8 mouse cellular contexts compared by ENCODE assay signal in the genomic region with DNA sequence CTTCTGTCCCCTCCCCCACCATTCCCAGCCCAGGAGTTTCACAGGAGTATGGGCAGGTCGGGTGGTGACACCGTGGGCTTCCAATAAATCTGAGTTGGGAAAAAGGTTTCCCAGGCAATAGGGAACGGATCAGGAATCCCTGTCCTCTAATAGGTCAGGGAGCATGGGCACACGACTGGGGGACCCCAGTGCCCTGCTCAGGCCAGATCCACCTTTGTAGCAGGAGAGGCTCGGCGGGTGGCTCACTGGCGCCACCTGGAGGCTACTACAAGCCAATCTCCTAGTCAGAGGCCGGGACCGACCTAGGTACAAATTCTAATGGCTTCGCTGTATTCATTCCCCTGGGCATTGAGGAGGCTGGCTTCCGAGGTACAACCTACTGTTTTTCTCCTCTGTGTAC. TPM values are rescaled to one million over a fixed set of nuclear protein-coding genes. Genes with fewer than 3 reads are reported as not detected.
A peak's percentile ranks its signal among the peaks of the same experiment; 100 is the strongest.
DNase-seq lines count a peak whose midpoint lies in the region; ATAC-seq and TF ChIP-seq lines count a peak whose summit lies in the region.

No protein-coding gene starts in this region.

- no peak overlapping the region for H3K9ac ChIP-seq in heart, embryonic 12.5 days
- H3K9ac ChIP-seq in kidney, embryonic 16.5 days (replicated peaks; ENCODE audit: low read length), result no peak overlapping the region
- H3K9ac ChIP-seq in liver, postnatal 0 days (replicated peaks), result 0 out of 2 replicates have a peak overlapping the region, but pooled peaks have one; percentile 26
- no peak overlapping the region for H3K9ac ChIP-seq in neural tube, embryonic 12.5 days

- no peaks in the 10 kb centered on the region for H3K9me3 ChIP-seq in embryonic facial prominence, embryonic 10.5 days
- no peaks in the 10 kb centered on the region for H3K9me3 ChIP-seq in heart, embryonic 12.5 days (replicated peaks)
- no peaks in the 10 kb centered on the region for H3K9me3 ChIP-seq in kidney, embryonic 16.5 days (ENCODE audit: low read length)
- H3K9me3 ChIP-seq in liver, postnatal 0 days (ENCODE audit: low read length), result no peaks in the 10 kb centered on the region
- no peaks in the 10 kb centered on the region for H3K9me3 ChIP-seq in neural tube, embryonic 12.5 days

- WGBS in embryonic facial prominence, embryonic 10.5 days, result 4% methylated on average over 11 of the region's 11 CpGs
- WGBS in heart, embryonic 12.5 days, result 2% methylated on average over 11 of the region's 11 CpGs
- WGBS in kidney, embryonic 16.5 days, result 4% methylated on average over 11 of the region's 11 CpGs
- 7% methylated on average over 11 of the region's 11 CpGs for WGBS in liver, postnatal 0 days (ENCODE audit: insufficient replicate concordance)
- WGBS in neural tube, embryonic 12.5 days, result 3% methylated on average over 11 of the region's 11 CpGs

- H3K4me1 ChIP-seq in embryonic facial prominence, embryonic 10.5 days, result peaks cover 10% of the 10 kb centered on the region
- H3K4me1 ChIP-seq in heart, embryonic 12.5 days (replicated peaks), result peaks cover 10% of the 10 kb centered on the region
- peaks cover 13% of the 10 kb centered on the region for H3K4me1 ChIP-seq in kidney, embryonic 16.5 days (ENCODE audit: insufficient read depth, low read length)
- peaks cover 39% of the 10 kb centered on the region for H3K4me1 ChIP-seq in liver, postnatal 0 days (ENCODE audit: insufficient read depth)
- H3K4me1 ChIP-seq in neural tube, embryonic 12.5 days, result no peaks in the 10 kb centered on the region

- peak; percentile 78 for DNase-seq in A20 (ENCODE audit: low read depth, low spot score)
- peak; percentile 82 for DNase-seq in embryonic facial prominence, embryonic 10.5 days (ENCODE audit: low spot score)
- DNase-seq in liver, postnatal 0 days, result peak; percentile 82
- DNase-seq in testis, postnatal 10 days (ENCODE audit: low spot score), result peak; percentile 86

- H3K36me3 ChIP-seq in embryonic facial prominence, embryonic 10.5 days (replicated peaks), result no peaks in the 10 kb centered on the region
- no peaks in the 10 kb centered on the region for H3K36me3 ChIP-seq in heart, embryonic 12.5 days
- H3K36me3 ChIP-seq in kidney, embryonic 16.5 days (ENCODE audit: insufficient read depth, low read length), result no peaks in the 10 kb centered on the region
- H3K36me3 ChIP-seq in liver, postnatal 0 days (replicated peaks; ENCODE audit: insufficient read depth, low read length), result no peaks in the 10 kb centered on the region
- no peaks in the 10 kb centered on the region for H3K36me3 ChIP-seq in neural tube, embryonic 12.5 days

- no peak overlapping the region for H3K4me3 ChIP-seq in embryonic facial prominence, embryonic 10.5 days
- H3K4me3 ChIP-seq in heart, embryonic 12.5 days, result no peak overlapping the region
- no peak overlapping the region for H3K4me3 ChIP-seq in kidney, embryonic 16.5 days (ENCODE audit: low read length)
- H3K4me3 ChIP-seq in liver, postnatal 0 days (ENCODE audit: low read depth, low read length), result no peak overlapping the region
- H3K4me3 ChIP-seq in neural tube, embryonic 12.5 days, result no peak overlapping the region

- H3K27ac ChIP-seq in embryonic facial prominence, embryonic 10.5 days (replicated peaks), result no peak overlapping the region
- H3K27ac ChIP-seq in heart, embryonic 12.5 days (ENCODE audit: poor library complexity, severe bottlenecking), result no peak overlapping the region
- H3K27ac ChIP-seq in kidney, embryonic 16.5 days (ENCODE audit: low read length), result no peak overlapping the region
- peak overlapping the region; percentile 78 for H3K27ac ChIP-seq in liver, postnatal 0 days (ENCODE audit: low read depth)
- H3K27ac ChIP-seq in neural tube, embryonic 12.5 days, result no peak overlapping the region

- peaks cover 58% of the 10 kb centered on the region for H3K27me3 ChIP-seq in embryonic facial prominence, embryonic 10.5 days (replicated peaks; ENCODE audit: low read depth, poor library complexity, severe bottlenecking)
- H3K27me3 ChIP-seq in heart, embryonic 12.5 days (replicated peaks), result peaks cover 47% of the 10 kb centered on the region
- peaks cover 11% of the 10 kb centered on the region for H3K27me3 ChIP-seq in kidney, embryonic 16.5 days (ENCODE audit: insufficient read depth, low read length)
- no peaks in the 10 kb centered on the region for H3K27me3 ChIP-seq in liver, postnatal 0 days (ENCODE audit: insufficient read depth, low read length)
- H3K27me3 ChIP-seq in neural tube, embryonic 12.5 days (replicated peaks), result peaks cover 26% of the 10 kb centered on the region

- H3K4me2 ChIP-seq in heart, embryonic 12.5 days, result no peak overlapping the region
- H3K4me2 ChIP-seq in kidney, embryonic 16.5 days (replicated peaks; ENCODE audit: low read depth, low read length), result no peak overlapping the region
- peak overlapping the region; percentile 32; the same call in 1 of the 2 replicates for H3K4me2 ChIP-seq in liver, postnatal 0 days (ENCODE audit: low read depth, low read length)
- no peak overlapping the region; the same call in 1 of the 2 replicates for H3K4me2 ChIP-seq in neural tube, embryonic 12.5 days (replicated peaks)

- peak; percentile 64 for ATAC-seq in activated CD4-positive, CD25-positive, alpha-beta regulatory T cell, adult 4 months
- ATAC-seq in heart, embryonic 12.5 days (ENCODE audit: insufficient number of reproducible peaks, low FRiP score), result peak; percentile 43; the same call in 1 of the 2 replicates
- peak; percentile 75 for ATAC-seq in kidney, embryonic 16.5 days (ENCODE audit: low FRiP score, low TSS enrichment)
- ATAC-seq in liver, postnatal 0 days, result peak; percentile 72
- peak; percentile 53; the same call in 1 of the 2 replicates for ATAC-seq in neural tube, embryonic 12.5 days (ENCODE audit: low FRiP score, low read depth)

- TF ChIP-seq CTCF in liver, postnatal 0 days (IDR thresholded peaks at IDR 0.05; ENCODE audit: low read depth), result peak; percentile 94

- TF ChIP-seq EP300 in liver, postnatal 0 days (IDR thresholded peaks at IDR 0.05; ENCODE audit: low read depth), result peak; percentile 17; the same call in 1 of the 2 replicates

RNA-seq across cellular contexts. Expression of gene Gm19345, which starts 8.2 kb away (rescaled TPM):
- polyA plus RNA-seq in activated CD4-positive, CD25-positive, alpha-beta regulatory T cell, adult 4 months (2017; shearing (Covaris generic)), result not detected
- not detected in 2 replicates for polyA plus RNA-seq in embryonic facial prominence, embryonic 10.5 days (2016; fragmentation: Nextera tagmentation; extraction: Ambion mirVana)
- not detected in 2 replicates for polyA plus RNA-seq in heart, embryonic 12.5 days (2016; fragmentation: Nextera tagmentation; extraction: Ambion mirVana)
- not detected in 2 replicates for polyA plus RNA-seq in kidney, embryonic 16.5 days (2015; fragmentation: Nextera tagmentation; extraction: Ambion mirVana)
- 0.18 and 0.19 TPM in 2 replicates for polyA plus RNA-seq in liver, postnatal 0 days (2015; fragmentation: Nextera tagmentation; extraction: Ambion mirVana)
- 1.4 and 1.7 TPM in 2 replicates for polyA plus RNA-seq in neural tube, embryonic 12.5 days (2016; fragmentation: Nextera tagmentation; extraction: Ambion mirVana)

RNA-seq across cellular contexts. Expression of gene Ceacam16, which starts 17.5 kb away (rescaled TPM):
- under 1 TPM in 1 of 2 experiments, not detected in 1; 0.40 TPM for polyA plus RNA-seq in activated CD4-positive, CD25-positive, alpha-beta regulatory T cell, adult 4 months (2017; shearing (Covaris generic))
- polyA plus RNA-seq in embryonic facial prominence, embryonic 10.5 days (2016; fragmentation: Nextera tagmentation; extraction: Ambion mirVana), result not detected in 2 replicates
- not detected in 2 replicates for polyA plus RNA-seq in heart, embryonic 12.5 days (2016; fragmentation: Nextera tagmentation; extraction: Ambion mirVana)
- 0.15 TPM in 1 of 2 replicates, not detected in the other for polyA plus RNA-seq in kidney, embryonic 16.5 days (2015; fragmentation: Nextera tagmentation; extraction: Ambion mirVana)
- 0.09 TPM in 1 of 2 replicates, not detected in the other for polyA plus RNA-seq in liver, postnatal 0 days (2015; fragmentation: Nextera tagmentation; extraction: Ambion mirVana)
- not detected in 2 replicates for polyA plus RNA-seq in neural tube, embryonic 12.5 days (2016; fragmentation: Nextera tagmentation; extraction: Ambion mirVana)

RNA-seq across cellular contexts. Expression of gene Bcl3, which starts 21.0 kb away (rescaled TPM):
- 10 to 100 TPM; 15.9 to 19.5 TPM for polyA plus RNA-seq in activated CD4-positive, CD25-positive, alpha-beta regulatory T cell, adult 4 months (2017; shearing (Covaris generic))
- 1.7 TPM in 2 replicates for polyA plus RNA-seq in embryonic facial prominence, embryonic 10.5 days (2016; fragmentation: Nextera tagmentation; extraction: Ambion mirVana)
- polyA plus RNA-seq in heart, embryonic 12.5 days (2016; fragmentation: Nextera tagmentation; extraction: Ambion mirVana), result 1.4 and 1.7 TPM in 2 replicates
- polyA plus RNA-seq in kidney, embryonic 16.5 days (2015; fragmentation: Nextera tagmentation; extraction: Ambion mirVana), result 3.3 and 3.9 TPM in 2 replicates
- polyA plus RNA-seq in liver, postnatal 0 days (2015; fragmentation: Nextera tagmentation; extraction: Ambion mirVana), result 5.4 and 11.2 TPM in 2 replicates
- 1.0 and 2.1 TPM in 2 replicates for polyA plus RNA-seq in neural tube, embryonic 12.5 days (2016; fragmentation: Nextera tagmentation; extraction: Ambion mirVana)

RNA-seq across cellular contexts. Expression of gene Ceacam19, which starts 44.2 kb away (rescaled TPM):
- not detected for polyA plus RNA-seq in activated CD4-positive, CD25-positive, alpha-beta regulatory T cell, adult 4 months (2017; shearing (Covaris generic))
- polyA plus RNA-seq in embryonic facial prominence, embryonic 10.5 days (2016; fragmentation: Nextera tagmentation; extraction: Ambion mirVana), result not detected in 2 replicates
- not detected in 2 replicates for polyA plus RNA-seq in heart, embryonic 12.5 days (2016; fragmentation: Nextera tagmentation; extraction: Ambion mirVana)
- polyA plus RNA-seq in kidney, embryonic 16.5 days (2015; fragmentation: Nextera tagmentation; extraction: Ambion mirVana), result 0.06 TPM in 1 of 2 replicates, not detected in the other
- not detected in 2 replicates for polyA plus RNA-seq in liver, postnatal 0 days (2015; fragmentation: Nextera tagmentation; extraction: Ambion mirVana)
- not detected in 2 replicates for polyA plus RNA-seq in neural tube, embryonic 12.5 days (2016; fragmentation: Nextera tagmentation; extraction: Ambion mirVana)

RNA-seq across cellular contexts. Expression of gene Cblc, which starts 47.0 kb away (rescaled TPM):
- polyA plus RNA-seq in activated CD4-positive, CD25-positive, alpha-beta regulatory T cell, adult 4 months (2017; shearing (Covaris generic)), result not detected
- 1.9 and 2.9 TPM in 2 replicates for polyA plus RNA-seq in embryonic facial prominence, embryonic 10.5 days (2016; fragmentation: Nextera tagmentation; extraction: Ambion mirVana)
- polyA plus RNA-seq in heart, embryonic 12.5 days (2016; fragmentation: Nextera tagmentation; extraction: Ambion mirVana), result 0.27 TPM in 1 of 2 replicates, not detected in the other
- 9.4 and 12.2 TPM in 2 replicates for polyA plus RNA-seq in kidney, embryonic 16.5 days (2015; fragmentation: Nextera tagmentation; extraction: Ambion mirVana)
- polyA plus RNA-seq in liver, postnatal 0 days (2015; fragmentation: Nextera tagmentation; extraction: Ambion mirVana), result 9.6 and 10.8 TPM in 2 replicates
- 0.73 and 0.87 TPM in 2 replicates for polyA plus RNA-seq in neural tube, embryonic 12.5 days (2016; fragmentation: Nextera tagmentation; extraction: Ambion mirVana)
